Mouse (Mus musculus): ENCODE measurements at regions not wholly inside any gene's neighbourhood (a gene's known extent, or its start where the extent isn't known, plus 50 kb on each side); places are given as distances from the start of the nearest gene placed in this dataset.

- TF ChIP-seq CTCF (IDR thresholded peaks at IDR 0.05) (no peak), EP300 (IDR thresholded peaks at IDR 0.05) (0 out of 2 replicates have a peak, but pooled peaks have one; percentile 26)
Measured at GRCm38 (mm10) chr10:37279316-37279715, 140.6 kb upstream of the Marcks start.
